In genomic region chr17:32295160-32295559, GRCm38 (mm10) we compare ENCODE assay signal across 3 mouse cellular contexts.
A peak's percentile ranks its signal among the peaks of the same experiment; 100 is the strongest.
TF ChIP-seq lines count a peak whose summit lies in the region.

No protein-coding gene starts in this region.

TF ChIP-seq in CH12.LX, 34 proteins besides CTCF, POLR2A, EP300 and RAD21:
- TF ChIP-seq POLR2AphosphoS2 (IDR thresholded peaks at IDR 0.05; ENCODE audit: low read depth, low read length) (no peak), MAFK (IDR thresholded peaks at IDR 0.05; ENCODE audit: insufficient replicate concordance, low read length) (peak; percentile 99), CHD1 (IDR thresholded peaks at IDR 0.05; ENCODE audit: low read depth, low read length) (no peak), USF1 (IDR thresholded peaks at IDR 0.05; ENCODE audit: low read depth, low read length) (no peak), MYC (IDR thresholded peaks at IDR 0.05; ENCODE audit: low read depth, low read length) (no peak), NRF1 (IDR thresholded peaks at IDR 0.05; ENCODE audit: low read depth, low read length) (no peak), BHLHE40 (IDR thresholded peaks at IDR 0.05; ENCODE audit: low read depth, low read length) (no peak), ETS1 (conservative IDR thresholded peaks at IDR 0.05; ENCODE audit: low read depth, low read length) (no peak)

TF ChIP-seq in ES-E14, 5 proteins besides CTCF, POLR2A, EP300 and RAD21:
- TF ChIP-seq ZC3H11A (IDR thresholded peaks at IDR 0.05; ENCODE audit: borderline replicate concordance, low read depth, low read length) (no peak), MAFK (IDR thresholded peaks at IDR 0.05; ENCODE audit: insufficient read depth, low read depth, low read length) (peak; percentile 100)

TF ChIP-seq in MEL, 35 proteins besides CTCF, POLR2A, EP300 and RAD21:
- TF ChIP-seq POLR2AphosphoS5 (IDR thresholded peaks at IDR 0.05; ENCODE audit: borderline replicate concordance, low read depth, low read length) (no peak), MAFK (IDR thresholded peaks at IDR 0.05; ENCODE audit: borderline replicate concordance, low read depth, low read length) (peak; percentile 97)
TF ChIP-seq in MEL: peak in this region for 1.
